Mouse (Mus musculus) c-Kit-positive CD71-positive TER-119-negative erythroid progenitor cells, embryonic 14.5 days (primary cell): ENCODE results near the gene Ubr2.

Source experiments
- DNase-seq: peaks from one replicate; pipeline ENCODE4 v3.0.0-alpha.2; 2013; ENCODE audit warnings: low read depth

Gene Ubr2

DNA sequence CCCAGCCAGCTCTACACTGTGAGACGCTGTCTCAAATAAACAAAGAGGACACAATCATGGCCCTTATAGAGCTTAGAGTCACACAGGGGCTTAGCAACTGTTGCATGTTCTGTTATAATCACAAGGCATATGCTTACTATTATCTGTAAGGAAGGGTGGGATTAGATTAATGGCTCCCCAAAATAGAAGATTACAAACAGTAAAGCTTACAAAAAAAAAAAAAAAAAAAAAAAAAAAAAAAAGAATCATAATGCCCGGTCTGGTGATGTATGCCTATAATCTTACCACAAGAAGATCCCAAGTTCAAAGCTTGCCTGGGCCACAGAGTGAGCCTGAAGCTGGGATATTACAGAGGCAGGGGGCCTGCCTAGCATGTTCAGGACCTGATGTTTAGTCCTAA lies 130.0 kb downstream of the Ubr2 start:
- no peak for DNase-seq

DNA sequence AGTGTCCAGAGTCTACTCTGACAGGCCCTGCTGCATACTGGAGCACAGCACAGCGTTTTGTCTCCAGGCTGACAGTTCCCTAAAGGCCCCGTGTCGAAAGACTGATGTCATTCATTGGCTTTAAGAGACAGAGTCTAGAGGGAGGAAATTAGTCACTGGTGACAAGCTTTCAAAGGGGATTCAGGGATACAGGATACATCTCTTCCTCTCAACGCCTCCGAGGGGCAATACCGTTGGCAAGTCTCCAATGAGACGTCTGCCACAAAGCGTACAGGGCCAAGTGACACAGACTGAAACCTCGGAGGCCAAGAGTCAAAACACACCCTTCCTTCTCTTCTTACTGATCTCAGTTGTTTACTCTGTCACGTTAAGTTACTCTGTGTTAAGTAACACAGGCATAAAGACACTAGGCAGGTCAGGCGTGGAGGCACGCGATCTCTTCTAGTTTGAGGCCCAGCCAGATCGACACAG lies 130.5 kb downstream of the Ubr2 start:
- no peak for DNase-seq
